Mouse (Mus musculus) stomach, embryonic 15.5 days (tissue): ENCODE measurements around the gene Prima1. TPM values are rescaled to one million over a fixed set of nuclear protein-coding genes. Genes with fewer than 3 reads are reported as not detected.

Experiments used
- ATAC-seq: fragments of 200-750 bp; cut with Nextera tagmentation; 2 replicates; pipeline ENCODE4 v1.8.0; 2017; ENCODE audit warnings: low read depth, moderate number of reproducible peaks, moderate TSS enrichment; ENCODE audit not compliant: insufficient read depth, low FRiP score
- H3K27ac ChIP-seq: fragments of 300-500 bp; sonication (generic); 2 replicates; pipeline ENCODE4 v1.5.1; 2015; ENCODE audit warnings: mild to moderate bottlenecking, inconsistent platforms
- H3K27me3 ChIP-seq: fragments of 300-500 bp; sonication (generic); replicated peaks from 2 replicates; pipeline ENCODE4 v1.6.1; 2015; ENCODE audit warnings: inconsistent platforms
- H3K36me3 ChIP-seq: fragments of 300-500 bp; sonication (generic); 2 replicates; pipeline ENCODE4 v1.6.1; 2015; ENCODE audit warnings: inconsistent platforms
- H3K4me1 ChIP-seq: fragments of 300-500 bp; sonication (generic); 2 replicates; pipeline ENCODE4 v1.6.1; 2015; ENCODE audit warnings: inconsistent platforms
- H3K4me2 ChIP-seq: fragments of 300-500 bp; sonication (generic); 2 replicates; pipeline ENCODE4 v1.6.1; 2015; ENCODE audit warnings: mild to moderate bottlenecking, inconsistent platforms
- H3K4me3 ChIP-seq: fragments of 300-500 bp; sonication (generic); replicated peaks from 2 replicates; pipeline ENCODE4 v1.5.1; 2015; ENCODE audit warnings: inconsistent platforms
- H3K9ac ChIP-seq: fragments of 300-500 bp; sonication (generic); 2 replicates; pipeline ENCODE4 v1.6.1; 2015; ENCODE audit warnings: inconsistent platforms
- H3K9me3 ChIP-seq: fragments of 300-500 bp; sonication (generic); 2 replicates; pipeline ENCODE4 v1.6.1; 2016; ENCODE audit warnings: inconsistent platforms
- WGBS: fragments of 180-500 bp; shearing (Covaris S2); methylation state at CpG from one replicate; pipeline ENCODE4 v1.1.7; 2015; 5-methylcytosine and 5-hydroxymethylcytosine counted together
- polyA plus RNA-seq: library from polyadenylated mRNA; unstranded; fragments of >200 nt; fragmentation: Nextera tagmentation; extraction: Ambion mirVana; gene quantifications from 2 replicates; pipeline ENCODE4 v1.2.1, GENCODE M21; 2015

Gene Prima1
- polyA plus RNA-seq, 1 experiment from 2014 or later: 1.4 TPM

- no peak overlapping the region for H3K9ac ChIP-seq
- 24% methylated on average over 7 of the region's 7 CpGs for WGBS
- no peak for ATAC-seq
- H3K4me3 ChIP-seq: no peak overlapping the region
- no peaks in the 10 kb centered on the region for H3K36me3 ChIP-seq
- no peak overlapping the region for H3K27ac ChIP-seq
- no peaks in the 10 kb centered on the region for H3K4me1 ChIP-seq
- no peak overlapping the region for H3K4me2 ChIP-seq
- H3K9me3 ChIP-seq: no peaks in the 10 kb centered on the region
- no peaks in the 10 kb centered on the region for H3K27me3 ChIP-seq
These were observed 58.9 kb downstream of the Prima1 start for GRCm38 (mm10) chr12:103183057-103183456.

GRCm38 (mm10) chr12:103168892-103169291, 73.1 kb downstream of the Prima1 start:
- Histone ChIP-seq H3K4me2 (no peak overlapping the region), H3K27me3 (no peaks in the 10 kb centered on the region), H3K36me3 (no peaks in the 10 kb centered on the region), H3K9ac (no peak overlapping the region), H3K9me3 (no peaks in the 10 kb centered on the region), H3K4me1 (no peaks in the 10 kb centered on the region), H3K4me3 (no peak overlapping the region), H3K27ac (no peak overlapping the region)
- whole genome bisulfite sequencing: 51% methylated on average over 12 of the region's 12 CpGs
- no peak for ATAC-seq

GRCm38 (mm10) chr12:103164101-103165030, 77.6 kb downstream of the Prima1 start:
- H3K4me3 ChIP-seq: no peak overlapping the region
- H3K9me3 ChIP-seq: no peaks in the 10 kb centered on the region
- no peak overlapping the region for H3K27ac ChIP-seq
- H3K36me3 ChIP-seq: no peaks in the 10 kb centered on the region
- H3K4me1 ChIP-seq: no peaks in the 10 kb centered on the region
- no peak for ATAC-seq
- H3K4me2 ChIP-seq: no peak overlapping the region
- no peak overlapping the region for H3K9ac ChIP-seq
- H3K27me3 ChIP-seq: no peaks in the 10 kb centered on the region
- 65% methylated on average over 14 of the region's 14 CpGs for WGBS

- Histone ChIP-seq H3K9me3 (no peaks in the 10 kb centered on the region), H3K4me3 (no peak overlapping the region), H3K4me2 (no peak overlapping the region), H3K4me1 (no peaks in the 10 kb centered on the region), H3K36me3 (no peaks in the 10 kb centered on the region), H3K27me3 (no peaks in the 10 kb centered on the region; the same call in 1 of the 2 replicates), H3K9ac (no peak overlapping the region), H3K27ac (no peak overlapping the region)
- no peak for ATAC-seq
- 79% methylated on average over 10 of the region's 10 CpGs for WGBS
These were observed 78.4 kb downstream of the Prima1 start for GRCm38 (mm10) chr12:103163596-103163995.

- no peak overlapping the region for H3K9ac ChIP-seq
- H3K4me2 ChIP-seq: no peak overlapping the region
- no peaks in the 10 kb centered on the region for H3K9me3 ChIP-seq
- WGBS: 88% methylated on average over 4 of the region's 4 CpGs
- no peak overlapping the region for H3K27ac ChIP-seq
- H3K36me3 ChIP-seq: no peaks in the 10 kb centered on the region
- ATAC-seq: no peak
- no peaks in the 10 kb centered on the region; the same call in 1 of the 2 replicates for H3K27me3 ChIP-seq
- H3K4me3 ChIP-seq: no peak overlapping the region
- H3K4me1 ChIP-seq: no peaks in the 10 kb centered on the region
These were observed 81.2 kb downstream of the Prima1 start for GRCm38 (mm10) chr12:103160721-103161120.

GRCm38 (mm10) chr12:103159016-103159415, 82.9 kb downstream of the Prima1 start:
- Histone ChIP-seq H3K4me1 (no peaks in the 10 kb centered on the region), H3K36me3 (no peaks in the 10 kb centered on the region), H3K9me3 (no peaks in the 10 kb centered on the region), H3K4me2 (no peak overlapping the region), H3K4me3 (no peak overlapping the region), H3K27me3 (no peaks in the 10 kb centered on the region; the same call in 1 of the 2 replicates), H3K27ac (no peak overlapping the region), H3K9ac (no peak overlapping the region)
- 65% methylated on average over 8 of the region's 8 CpGs for WGBS
- ATAC-seq: no peak

- Histone ChIP-seq H3K4me3 (no peak overlapping the region), H3K4me2 (no peak overlapping the region), H3K9me3 (no peaks in the 10 kb centered on the region), H3K36me3 (no peaks in the 10 kb centered on the region), H3K4me1 (no peaks in the 10 kb centered on the region), H3K27ac (no peak overlapping the region), H3K27me3 (no peaks in the 10 kb centered on the region; the same call in 1 of the 2 replicates), H3K9ac (no peak overlapping the region)
- 64% methylated on average over 18 of the region's 18 CpGs for WGBS
- no peak for ATAC-seq
These were observed 84.6 kb downstream of the Prima1 start for GRCm38 (mm10) chr12:103157129-103157910.

GRCm38 (mm10) chr12:103155406-103155805, 86.5 kb downstream of the Prima1 start:
- Histone ChIP-seq H3K27me3 (no peaks in the 10 kb centered on the region; the same call in 1 of the 2 replicates), H3K4me1 (no peaks in the 10 kb centered on the region), H3K4me3 (no peak overlapping the region), H3K9me3 (no peaks in the 10 kb centered on the region), H3K36me3 (no peaks in the 10 kb centered on the region), H3K9ac (no peak overlapping the region), H3K27ac (no peak overlapping the region), H3K4me2 (no peak overlapping the region)
- 64% methylated on average over 3 of the region's 3 CpGs for WGBS
- no peak for ATAC-seq

GRCm38 (mm10) chr12:103154927-103155326, 87.0 kb downstream of the Prima1 start:
- Histone ChIP-seq H3K27ac (no peak overlapping the region), H3K4me2 (no peak overlapping the region), H3K9me3 (no peaks in the 10 kb centered on the region), H3K4me3 (no peak overlapping the region), H3K9ac (no peak overlapping the region), H3K36me3 (no peaks in the 10 kb centered on the region), H3K27me3 (no peaks in the 10 kb centered on the region; the same call in 1 of the 2 replicates), H3K4me1 (no peaks in the 10 kb centered on the region)
- WGBS: 70% methylated on average over 2 of the region's 2 CpGs
- ATAC-seq: no peak

- ATAC-seq: no peak
- Histone ChIP-seq H3K9ac (no peak overlapping the region), H3K27me3 (no peaks in the 10 kb centered on the region), H3K4me1 (no peaks in the 10 kb centered on the region), H3K27ac (no peak overlapping the region), H3K36me3 (no peaks in the 10 kb centered on the region), H3K4me3 (no peak overlapping the region), H3K4me2 (no peak overlapping the region), H3K9me3 (no peaks in the 10 kb centered on the region)
- 75% methylated on average over 2 of the region's 2 CpGs for WGBS
These were observed 91.7 kb downstream of the Prima1 start for GRCm38 (mm10) chr12:103150247-103150646.
